Mouse (Mus musculus): ENCODE data around the gene Grin2a. TPM values are rescaled to one million over a fixed set of nuclear protein-coding genes. Genes with fewer than 3 reads are reported as not detected.

Grin2a gene
- total and polyA plus RNA-seq, 3 experiments = not detected

DNA sequence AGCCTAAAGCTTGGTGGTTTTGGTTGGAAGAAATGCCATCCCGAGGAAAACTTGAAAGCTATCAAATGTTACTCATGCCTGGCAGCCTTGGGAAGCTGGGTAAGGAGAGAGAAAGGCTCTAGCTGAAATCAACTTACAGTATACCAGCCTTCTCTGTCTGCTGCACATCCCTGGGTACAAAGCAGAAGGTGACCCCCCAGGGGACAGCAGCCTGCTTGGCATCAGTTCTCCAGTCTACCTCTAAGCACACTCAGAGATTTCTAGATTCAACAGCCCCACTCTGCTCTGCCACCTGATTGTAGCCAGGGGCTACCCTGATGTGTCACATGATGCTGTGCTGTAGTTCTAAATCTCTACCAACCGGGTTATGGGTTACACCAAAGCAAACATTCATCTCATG lies 17.2 kb downstream of the Grin2a start:
- no peak overlapping the region for H3K9ac ChIP-seq (ENCODE audit: control insufficient read depth, low read depth, low read length, poor library complexity, severe bottlenecking)
- no peak overlapping the region for H3K27ac ChIP-seq (ENCODE audit: control insufficient read depth, low read depth, low read length)
- no peaks in the 10 kb centered on the region for H3K79me2 ChIP-seq (ENCODE audit: control insufficient read depth, insufficient read depth, low read length, poor library complexity)
- TF ChIP-seq MYC (IDR thresholded peaks at IDR 0.05; ENCODE audit: low read depth, low read length) = no peak
- no peak for TF ChIP-seq KAT2A (conservative IDR thresholded peaks at IDR 0.05; ENCODE audit: low read depth, low read length)
- TF ChIP-seq BHLHE40 (IDR thresholded peaks at IDR 0.05; ENCODE audit: borderline replicate concordance, low read depth, low read length) = no peak
- TF ChIP-seq MYB (IDR thresholded peaks at IDR 0.05; ENCODE audit: low read depth, low read length) = no peak
- TF ChIP-seq ETS1 (IDR thresholded peaks at IDR 0.05; ENCODE audit: low read depth, low read length) = no peak
- TF ChIP-seq MAX (IDR thresholded peaks at IDR 0.05; ENCODE audit: low read length) = no peak
- TF ChIP-seq TBP (IDR thresholded peaks at IDR 0.05; ENCODE audit: low read depth, low read length) = no peak
- TF ChIP-seq ZNF384 (IDR thresholded peaks at IDR 0.05; ENCODE audit: low read depth, low read length) = no peak
- no peak for TF ChIP-seq ZC3H11A (IDR thresholded peaks at IDR 0.05; ENCODE audit: low read depth, low read length)
- TF ChIP-seq SIN3A (IDR thresholded peaks at IDR 0.05; ENCODE audit: low read length) = no peak
- no peak for TF ChIP-seq POLR2A (IDR thresholded peaks at IDR 0.05; ENCODE audit: control insufficient read depth in 1 of 2, insufficient read depth in 1 of 2, low read depth in 1 of 2, low read length in 2 of 2, poor library complexity in 1 of 2)
- TF ChIP-seq RAD21 (IDR thresholded peaks at IDR 0.05; ENCODE audit: low read depth, low read length) = no peak
- no peak for TF ChIP-seq CHD2 (IDR thresholded peaks at IDR 0.05; ENCODE audit: low read length)
- TF ChIP-seq GATA1 (IDR thresholded peaks at IDR 0.05; ENCODE audit: low read depth, low read length) = no peak
- no peak for TF ChIP-seq CTCF (IDR thresholded peaks at IDR 0.05 in 2 of 3, conservative IDR thresholded peaks at IDR 0.05 in 1 of 3; ENCODE audit: control insufficient read depth in 1 of 3, insufficient read depth in 1 of 3, low read depth in 2 of 3, low read length in 3 of 3, poor library complexity in 1 of 3, severe bottlenecking in 1 of 3)
- TF ChIP-seq MXI1 (IDR thresholded peaks at IDR 0.05; ENCODE audit: low read depth, low read length) = no peak
- TF ChIP-seq ZMIZ1 (IDR thresholded peaks at IDR 0.05; ENCODE audit: low read depth, low read length) = no peak
- no peaks in the 10 kb centered on the region for H3K4me1 ChIP-seq (ENCODE audit: control insufficient read depth in 1 of 2, insufficient read depth in 2 of 2, low read length in 2 of 2)
- H3K4me3 ChIP-seq (ENCODE audit: control insufficient read depth in 1 of 2, insufficient read depth in 1 of 2, low read depth in 2 of 2, low read length in 2 of 2) = no peak overlapping the region
- H3K27me3 ChIP-seq (ENCODE audit: control insufficient read depth in 1 of 2, insufficient read depth in 2 of 2, low read length in 2 of 2) = no peaks in the 10 kb centered on the region
- DNase-seq (ENCODE audit: low read depth, low spot score) = no peak
- no peaks in the 10 kb centered on the region for H3K9me3 ChIP-seq (replicated peaks; ENCODE audit: insufficient read depth, low read length)
- no peaks in the 10 kb centered on the region for H3K36me3 ChIP-seq (ENCODE audit: control insufficient read depth in 1 of 2, insufficient read depth in 2 of 2, low read length in 2 of 2)

DNA sequence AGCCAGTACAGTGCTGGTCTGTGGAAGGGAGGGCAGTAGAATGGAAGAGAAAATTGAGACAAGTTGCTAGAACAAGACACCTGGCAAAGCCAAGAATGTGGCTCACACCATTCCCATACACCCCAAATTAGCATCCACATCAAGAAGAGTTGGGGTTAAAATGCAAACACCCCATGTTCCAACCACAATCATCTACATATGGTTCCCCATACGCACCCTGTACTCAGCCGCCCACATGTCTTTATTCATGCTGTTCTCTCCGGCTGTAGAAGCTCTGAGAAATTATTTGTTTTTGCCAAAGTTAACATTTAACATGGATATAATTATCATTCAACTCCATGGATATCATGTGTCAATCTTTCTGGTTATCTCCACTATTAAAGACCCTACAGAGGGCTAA lies 22.7 kb downstream of the Grin2a start:
- H3K79me2 ChIP-seq (ENCODE audit: control insufficient read depth, insufficient read depth, low read length, poor library complexity) = no peaks in the 10 kb centered on the region
- H3K36me3 ChIP-seq (ENCODE audit: control insufficient read depth in 1 of 2, insufficient read depth in 2 of 2, low read length in 2 of 2) = no peaks in the 10 kb centered on the region
- H3K27ac ChIP-seq (ENCODE audit: control insufficient read depth, low read depth, low read length) = no peak overlapping the region
- no peaks in the 10 kb centered on the region for H3K4me1 ChIP-seq (ENCODE audit: control insufficient read depth in 1 of 2, insufficient read depth in 2 of 2, low read length in 2 of 2)
- H3K4me3 ChIP-seq (ENCODE audit: control insufficient read depth in 1 of 2, insufficient read depth in 1 of 2, low read depth in 2 of 2, low read length in 2 of 2) = no peak overlapping the region
- DNase-seq (ENCODE audit: low read depth, low spot score) = no peak
- TF ChIP-seq MYC (IDR thresholded peaks at IDR 0.05; ENCODE audit: low read depth, low read length) (no peak), GATA1 (IDR thresholded peaks at IDR 0.05; ENCODE audit: low read depth, low read length) (no peak), CHD1 (IDR thresholded peaks at IDR 0.05; ENCODE audit: low read depth, low read length) (no peak), TCF12 (IDR thresholded peaks at IDR 0.05; ENCODE audit: low read depth, low read length) (no peak)
- no peaks in the 10 kb centered on the region for H3K9me3 ChIP-seq (replicated peaks; ENCODE audit: insufficient read depth, low read length)
- H3K27me3 ChIP-seq (ENCODE audit: control insufficient read depth in 1 of 2, insufficient read depth in 2 of 2, low read length in 2 of 2) = no peaks in the 10 kb centered on the region
- H3K9ac ChIP-seq (ENCODE audit: control insufficient read depth, low read depth, low read length, poor library complexity, severe bottlenecking) = no peak overlapping the region

Data from MEL (cell line).